Mouse (Mus musculus) heart, adult 18-20 months (tissue): Measurements from ENCODE around the gene Hoxd11. TPM values are rescaled to one million over a fixed set of nuclear protein-coding genes. Genes with fewer than 3 reads are reported as not detected.

ENCODE experiments used
- DNase-seq, 2 experiments: peaks; one replicate each; pipeline ENCODE4 v3.0.0; 2021 to 2022; ENCODE audit warnings: mixed read lengths in 1 of 2
- long read RNA-seq, 2 experiments: library from polyadenylated mRNA; stranded (forward); transcript quantifications; one replicate each; pipeline ENCODE4 v2.0.0; 2021
- total RNA-seq, 2 experiments: library from RNA; stranded (reverse); gene quantifications; 2 replicates each; pipeline ENCODE4 v1.2.3; 2021

The Hoxd11 gene
- not detected for total RNA-seq
- long read RNA-seq, experiment 1, result 0 reads
- long read RNA-seq, experiment 2, result 0 reads

DNA sequence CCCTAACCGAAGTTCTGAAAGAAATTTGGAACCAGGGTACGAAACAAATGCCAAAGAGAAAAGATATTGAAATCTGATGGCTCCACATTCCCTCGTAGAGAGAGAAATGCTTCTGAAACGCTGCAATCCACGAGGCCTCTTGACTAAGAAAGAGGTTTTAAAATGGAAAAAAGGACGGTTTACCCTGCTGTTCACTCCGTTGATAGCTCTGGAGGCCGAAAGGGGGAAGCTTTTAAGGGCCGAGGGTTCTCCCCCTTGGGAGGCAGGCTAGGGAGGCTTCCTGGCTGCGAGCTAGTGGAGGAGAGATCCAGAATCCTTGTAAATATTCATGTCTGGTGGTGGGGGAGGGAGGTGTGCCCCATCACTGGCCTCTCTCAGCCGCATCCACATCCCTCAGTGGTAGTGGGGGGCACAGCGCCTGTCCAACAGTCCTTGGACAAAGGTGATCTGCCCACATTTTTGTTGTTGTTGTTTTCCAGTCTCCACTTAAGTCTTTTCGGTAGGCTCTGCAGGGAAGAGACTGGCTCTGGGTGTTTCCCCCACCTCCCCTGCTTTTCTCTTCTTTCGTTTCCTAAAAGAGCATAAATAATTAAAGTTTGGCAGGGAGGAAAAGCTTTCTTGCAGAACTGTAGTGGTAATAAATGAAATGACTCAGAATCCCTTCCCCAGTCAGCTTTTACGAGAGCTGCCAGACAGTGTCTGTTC is at the start of gene Hoxd11:
Hoxd11 (plus strand) TSS at position 667 of the 705 bp plus-strand sequence.
- no peak for DNase-seq

DNA sequence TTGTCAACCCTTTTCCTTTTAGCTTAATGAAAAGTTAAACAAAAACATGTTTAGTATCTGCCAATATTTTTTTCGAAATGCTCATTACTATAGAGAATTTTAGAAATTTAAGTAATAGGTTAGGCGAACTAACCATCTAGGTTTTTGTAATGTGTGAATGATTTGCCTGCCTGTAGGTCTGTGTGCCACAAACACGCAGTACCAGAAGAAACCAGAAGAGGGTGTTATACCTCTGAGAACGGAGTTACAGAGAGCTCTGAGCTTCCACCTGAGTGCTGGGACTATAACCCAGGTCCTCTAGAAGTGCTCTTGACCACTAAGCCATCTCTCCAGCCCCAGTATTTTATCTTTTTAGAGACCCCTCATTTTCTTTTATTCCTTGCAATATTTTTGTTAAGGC is 43.9 kb upstream of the Hoxd11 start:
- DNase-seq, result no peak

DNA sequence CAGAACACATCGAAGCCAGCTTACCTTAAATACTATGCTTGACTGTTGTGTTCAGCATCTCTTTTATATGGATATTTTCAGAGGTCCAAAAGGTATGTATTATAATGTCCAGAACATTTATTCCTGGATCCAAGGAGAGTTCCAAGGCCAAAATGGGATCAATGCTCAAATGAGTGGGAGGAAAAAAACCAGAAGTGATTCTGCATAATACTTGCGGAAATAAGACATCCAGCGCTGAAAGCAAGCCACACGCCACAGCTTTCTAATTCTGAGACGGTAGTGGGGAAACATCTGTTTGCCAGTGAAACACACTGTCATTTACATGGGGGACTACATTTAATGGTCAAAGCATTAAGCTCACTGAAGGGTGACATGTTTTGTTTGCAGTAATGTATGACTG is 36.9 kb upstream of the Hoxd11 start:
- DNase-seq, result no peak

DNA sequence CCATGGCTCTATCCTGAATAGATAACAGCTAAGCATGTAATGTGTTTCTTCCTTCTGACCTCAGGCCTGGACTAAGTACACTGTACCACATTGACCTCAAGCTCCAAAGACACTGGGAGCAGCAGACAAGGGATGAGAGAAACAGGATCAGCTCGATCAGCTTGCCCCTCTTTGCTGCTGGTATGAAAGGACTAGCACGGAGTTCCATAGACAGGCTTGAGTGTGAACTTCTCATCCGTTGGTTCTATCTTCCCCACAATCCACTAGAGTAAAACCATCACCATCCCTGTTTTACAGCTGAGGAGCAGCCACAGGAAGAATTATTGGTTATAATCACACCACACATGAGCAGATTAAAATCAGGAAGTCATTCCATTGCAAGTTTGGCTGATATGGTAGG is 33.7 kb upstream of the Hoxd11 start:
- no peak for DNase-seq

DNA sequence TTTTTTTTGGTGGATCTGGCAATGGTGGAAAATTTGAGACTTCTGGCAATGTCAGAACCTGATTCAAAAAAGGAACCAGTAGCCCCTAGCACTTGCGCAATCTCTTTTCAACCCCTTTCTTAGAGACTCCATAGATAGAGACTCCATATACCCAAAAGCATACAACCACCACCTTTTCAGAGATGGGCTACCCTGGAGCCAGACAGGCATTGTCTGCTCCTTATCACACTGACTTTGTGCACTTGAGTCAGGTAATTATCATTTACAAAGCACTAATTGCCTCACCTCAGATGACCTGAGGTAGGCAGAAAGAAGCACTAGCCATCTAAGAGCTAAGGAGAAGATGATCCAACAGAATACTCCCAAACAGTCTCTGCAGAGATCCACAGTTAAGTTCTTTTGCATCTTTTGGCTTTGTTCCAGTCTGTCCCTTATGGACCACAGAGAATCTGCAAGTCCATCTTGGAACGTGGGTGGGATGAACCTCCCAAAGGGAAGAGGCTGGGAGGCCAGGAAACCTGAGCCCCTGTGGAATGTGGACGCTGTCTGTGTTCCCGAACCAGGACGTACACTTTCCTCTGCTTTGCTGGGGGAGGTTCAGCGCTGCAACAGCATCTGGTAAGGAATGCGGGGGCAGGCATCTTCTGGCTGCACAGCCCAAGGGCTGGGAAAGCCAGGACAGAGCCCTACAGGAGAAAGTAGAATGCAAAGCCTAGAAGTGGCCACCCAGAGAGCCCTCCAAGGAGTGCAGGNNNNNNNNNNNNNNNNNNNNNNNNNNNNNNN is 32.1 kb upstream of the Hoxd11 start:
- DNase-seq, result no peak

DNA sequence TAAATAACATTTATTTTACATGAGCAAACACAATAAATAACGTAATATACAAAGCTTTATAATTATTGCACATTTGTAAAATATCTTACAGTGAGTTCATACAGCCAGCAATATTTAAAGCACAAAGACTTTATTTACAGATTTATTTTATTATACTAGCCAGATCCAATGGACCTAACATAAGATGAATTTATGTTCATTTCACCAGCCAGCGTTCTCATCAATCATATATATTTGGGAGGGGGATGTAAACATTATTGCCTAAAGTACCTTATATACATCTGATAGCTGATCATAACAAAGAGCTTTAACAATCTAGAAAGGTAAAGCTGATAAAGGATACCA is 26.4 kb upstream of the Hoxd11 start:
- DNase-seq, result no peak

DNA sequence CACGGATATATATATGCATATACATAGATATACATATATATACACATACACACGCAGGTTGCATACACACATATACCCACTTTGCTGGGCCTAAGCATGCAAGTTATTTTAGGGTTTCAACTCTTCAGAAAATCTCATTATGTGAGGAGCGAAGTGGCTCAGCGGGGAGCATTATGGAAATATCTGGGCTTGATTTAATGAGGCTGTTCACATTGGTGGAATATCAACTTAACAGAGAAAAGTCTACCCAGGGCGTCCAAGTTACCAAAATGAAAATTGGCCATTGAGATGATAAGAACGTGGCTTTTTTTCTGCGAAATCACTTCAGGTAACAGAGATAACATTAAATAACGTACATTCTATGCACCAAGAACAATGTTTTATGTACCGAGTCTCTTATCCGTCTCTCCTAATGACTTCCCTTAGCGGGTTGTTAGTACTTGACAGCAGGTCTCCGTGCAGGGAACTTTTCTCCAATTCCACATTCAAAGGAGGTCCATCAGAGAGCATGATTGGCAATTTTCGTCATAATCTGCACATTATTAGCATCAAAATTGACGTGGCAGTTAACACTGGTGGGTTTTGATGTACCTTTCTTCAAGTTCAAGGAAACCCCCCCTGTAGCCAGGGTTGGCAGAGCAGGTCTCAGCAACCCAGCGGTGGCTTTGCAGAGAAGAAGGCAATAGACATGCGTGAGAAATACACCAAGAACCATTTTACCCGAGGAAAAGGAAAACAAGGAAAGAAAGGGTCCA is 25.4 kb upstream of the Hoxd11 start:
- DNase-seq, result no peak

DNA sequence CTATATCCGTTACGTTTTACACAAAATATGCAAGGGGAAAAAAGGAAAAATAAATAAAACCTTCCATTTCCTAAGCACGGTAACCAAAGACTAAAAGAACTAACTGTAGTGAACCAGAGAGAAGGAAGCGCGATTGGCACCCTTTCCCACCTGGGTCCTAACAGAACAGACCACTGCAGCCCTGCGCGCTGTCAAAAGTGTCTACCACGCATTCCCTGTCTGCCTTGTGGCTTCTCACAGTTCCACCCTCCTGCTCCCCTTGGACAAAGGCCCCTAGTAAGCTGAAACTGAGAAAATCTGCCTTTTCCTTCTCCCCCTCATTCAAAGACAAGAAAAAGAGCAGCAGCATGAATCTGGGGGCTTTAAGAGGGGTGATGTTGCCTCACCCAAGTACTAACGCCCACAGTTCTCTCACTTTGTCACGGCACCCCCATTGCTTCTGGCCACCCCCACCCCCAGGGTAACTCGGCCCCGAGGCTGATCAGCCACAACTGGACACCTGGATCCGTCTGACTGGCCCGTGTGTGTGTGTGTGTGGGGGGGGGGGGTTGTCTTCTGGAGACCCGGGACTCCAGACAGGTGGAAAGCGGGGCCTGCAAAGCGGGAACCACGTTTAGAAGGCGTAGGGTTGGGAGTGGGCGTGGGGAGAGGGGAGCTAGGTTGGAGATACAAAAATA is 24.5 kb upstream of the Hoxd11 start:
- DNase-seq, result no peak

DNA sequence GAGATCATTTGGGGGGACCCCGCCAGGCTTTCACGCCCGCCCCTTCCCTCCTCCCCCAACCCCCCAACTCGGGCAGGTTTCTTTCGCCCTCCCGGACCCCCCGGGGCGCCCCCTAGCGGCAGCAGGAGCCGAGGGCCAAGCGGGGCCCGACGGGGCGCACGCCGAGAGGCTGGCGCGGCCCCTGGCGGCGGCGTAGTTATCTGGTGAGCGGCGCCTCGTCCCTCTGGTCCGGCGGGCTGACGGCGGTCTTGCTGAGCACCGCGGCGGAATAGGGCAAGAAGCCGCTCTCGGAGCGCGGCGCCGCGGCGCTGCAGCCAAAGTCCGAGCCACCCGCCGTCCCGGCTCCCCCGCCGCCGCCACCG is 24.0 kb upstream of the Hoxd11 start:
- no peak for DNase-seq

DNA sequence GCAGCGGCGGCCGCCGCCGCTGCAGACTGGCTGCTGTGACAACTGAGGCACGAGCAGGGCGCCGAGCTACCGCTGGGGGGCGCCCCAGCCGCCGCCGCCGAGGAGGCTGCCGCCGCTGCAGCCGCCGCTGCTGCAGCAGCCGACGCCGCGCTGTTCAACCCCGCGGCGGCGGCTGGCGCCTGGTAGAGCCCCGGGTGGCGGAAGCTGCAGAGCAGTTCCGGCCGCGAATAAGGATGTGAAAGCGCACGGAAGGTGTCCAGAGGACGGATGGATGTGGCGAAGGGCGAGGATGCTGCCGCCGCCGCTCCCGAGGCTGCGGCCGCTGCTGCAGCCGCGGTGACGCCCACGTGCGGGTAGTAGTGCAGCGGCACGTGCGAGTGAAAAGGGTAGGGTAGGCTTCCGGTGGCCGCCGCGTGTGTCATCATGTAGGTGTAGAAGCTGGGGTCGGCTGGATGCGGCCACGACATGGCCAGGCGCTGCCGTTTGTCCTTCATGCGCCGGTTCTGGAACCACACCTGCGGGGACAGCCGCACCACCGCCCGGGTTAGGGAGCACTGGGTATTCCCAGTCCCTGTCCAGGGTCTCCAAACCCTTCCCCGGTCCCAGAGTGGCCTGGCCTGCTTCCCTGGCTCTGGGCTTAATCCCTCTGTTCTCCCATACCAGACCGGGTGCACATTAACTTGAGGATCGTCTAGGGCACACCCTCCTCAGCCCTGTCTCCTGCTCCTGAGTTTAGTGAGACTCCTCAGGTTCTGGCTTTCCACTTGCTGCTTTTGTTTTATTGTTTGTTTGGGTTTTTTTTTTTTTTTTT is 23.3 kb upstream of the Hoxd11 start:
- no peak for DNase-seq

DNA sequence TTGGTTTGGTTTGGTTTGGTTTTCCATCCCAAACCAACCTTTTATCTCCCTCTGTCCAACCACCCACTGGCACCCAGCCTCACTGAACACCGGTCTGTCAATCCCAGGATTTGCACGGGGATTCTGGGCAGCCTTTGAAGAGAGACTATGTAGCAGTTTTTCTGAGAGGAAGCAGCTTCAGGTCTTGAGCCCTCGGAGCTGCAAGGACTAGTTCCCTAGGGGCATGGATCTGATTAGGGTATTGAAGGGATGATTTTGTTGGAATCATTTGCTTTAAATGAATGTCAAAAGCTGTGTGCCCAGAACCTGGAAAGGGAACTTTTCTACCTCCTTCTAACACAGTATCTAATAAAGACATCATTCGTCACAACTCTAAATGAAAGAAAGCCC is 22.7 kb upstream of the Hoxd11 start:
- DNase-seq, result no peak

DNA sequence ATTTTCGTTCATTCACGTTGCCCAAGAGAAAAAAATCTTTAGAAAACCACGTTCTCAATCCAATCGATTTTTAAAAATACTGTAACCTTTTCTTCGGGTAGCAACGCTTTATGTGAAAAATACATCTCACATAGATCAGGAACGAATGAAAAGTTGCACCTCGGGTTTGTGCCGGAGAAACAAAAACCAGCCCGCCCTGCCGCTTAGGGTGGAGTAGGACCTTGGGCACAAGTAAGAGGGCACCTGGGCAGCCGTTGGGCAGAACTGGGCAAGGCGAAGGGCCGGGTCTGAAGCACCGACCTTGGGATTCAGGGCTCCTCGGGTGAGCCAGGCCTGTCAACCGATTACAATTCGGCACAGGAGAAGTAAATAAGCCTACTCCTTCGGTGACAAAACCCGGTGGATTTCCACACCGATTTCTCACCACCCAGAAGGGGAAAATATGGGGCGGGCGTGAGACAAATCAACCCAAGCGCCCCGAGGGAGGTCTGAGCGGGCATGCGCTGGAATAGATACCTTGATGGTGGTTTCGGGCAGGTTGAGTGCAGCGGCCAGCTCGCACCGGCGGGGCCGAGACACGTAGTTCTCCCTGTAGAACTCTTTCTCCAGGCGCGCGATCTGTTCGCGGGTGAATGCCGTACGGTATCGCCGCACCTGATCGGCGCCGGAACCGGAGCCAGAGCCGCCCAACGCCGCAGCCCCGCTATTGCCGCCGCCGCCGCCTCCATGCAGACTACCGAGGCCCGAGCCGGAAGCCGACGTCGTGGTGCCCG is 21.9 kb upstream of the Hoxd11 start:
- DNase-seq, result peak in 1 of 2 experiments; percentile 43

DNA sequence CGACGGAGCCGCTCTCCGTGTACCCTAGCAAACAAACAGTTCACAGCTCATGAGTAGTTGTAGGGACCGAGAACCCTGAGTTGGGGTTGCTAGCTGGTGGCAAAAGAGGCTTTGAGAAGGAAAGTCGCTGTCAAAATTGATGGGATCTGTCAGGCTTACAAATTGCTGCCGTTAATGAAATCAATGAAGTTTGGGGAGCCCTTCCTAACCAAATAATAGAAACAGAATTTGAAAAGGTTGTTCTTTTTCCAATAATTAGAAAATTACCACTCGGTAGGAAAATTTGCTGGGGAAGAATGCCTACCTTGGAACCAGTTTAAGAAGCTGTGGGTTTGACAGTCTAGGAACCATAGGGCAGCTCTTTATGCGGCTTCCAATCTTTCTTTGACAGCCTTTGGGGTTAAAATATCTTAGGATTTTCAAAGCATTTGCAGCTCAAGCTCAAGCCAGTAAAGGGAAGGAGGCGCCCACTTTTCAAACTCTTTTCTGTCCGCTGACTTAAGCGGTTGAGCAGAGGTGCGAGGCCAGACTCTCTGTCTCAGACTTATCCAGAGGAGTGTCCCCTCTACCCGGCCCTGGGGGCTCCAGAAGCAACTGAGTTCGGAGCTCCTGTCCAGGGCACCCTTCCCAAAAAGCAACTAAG is 21.2 kb upstream of the Hoxd11 start:
- DNase-seq, result peak in 1 of 2 experiments; percentile 36

DNA sequence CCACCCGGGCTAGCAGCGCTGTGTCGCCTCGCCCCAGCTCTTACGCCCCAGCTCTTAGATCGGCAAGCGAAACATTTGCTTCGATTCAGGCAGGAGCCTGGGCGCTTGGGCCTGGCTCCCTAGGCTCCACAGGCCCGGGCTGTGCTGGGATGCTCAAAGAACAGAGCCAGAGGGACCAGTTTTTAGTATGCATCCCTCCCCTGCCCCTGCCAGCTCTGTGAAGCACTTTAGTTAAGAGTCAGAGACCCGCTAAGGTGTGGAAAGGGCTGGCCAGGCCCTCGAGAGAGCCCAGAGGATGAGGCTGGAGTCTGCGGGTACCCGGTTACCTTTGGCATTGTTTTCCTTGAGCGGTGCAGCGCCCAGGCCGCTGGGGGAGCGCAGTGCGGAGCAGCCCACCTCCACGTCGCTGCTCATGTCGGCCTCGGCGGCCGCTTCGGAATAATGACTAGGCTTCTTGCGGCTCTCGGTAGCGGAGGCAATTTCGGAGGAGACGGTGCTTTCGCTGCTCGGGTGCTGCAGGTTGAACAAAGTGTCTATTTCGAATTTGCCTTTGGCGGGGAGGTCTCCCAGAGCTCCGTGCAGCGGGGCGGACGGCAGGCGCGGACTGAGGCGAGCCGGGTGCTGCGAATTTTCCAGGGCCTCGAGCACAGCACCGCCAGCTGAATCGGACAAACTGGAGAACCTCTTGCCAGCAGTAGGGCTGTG is 20.5 kb upstream of the Hoxd11 start:
- DNase-seq, result no peak

DNA sequence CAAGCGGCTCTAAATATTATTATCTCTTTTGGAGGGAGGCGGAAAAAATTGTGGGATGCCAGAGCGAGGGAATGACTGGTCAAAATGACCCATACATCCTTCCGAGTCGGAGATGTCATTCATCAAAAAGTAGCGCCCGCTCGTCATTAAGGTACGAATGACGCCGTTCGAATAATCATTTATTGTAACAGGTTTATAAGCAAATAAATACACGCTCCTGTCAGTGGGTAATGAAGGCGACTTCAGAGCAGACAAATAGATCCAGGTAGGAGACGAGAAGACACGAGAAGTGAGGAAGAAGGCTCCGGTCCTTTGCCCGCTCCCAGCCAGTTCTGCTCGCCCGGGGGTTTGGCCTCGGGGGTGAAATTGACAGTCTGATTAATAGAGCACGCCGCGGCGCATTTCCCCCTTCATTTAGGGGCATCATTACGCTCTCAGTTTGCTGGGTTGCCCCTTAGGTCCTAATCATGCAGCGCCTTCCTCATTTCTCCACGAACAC is 19.8 kb upstream of the Hoxd11 start, which contains the start of gene Evx2:
Evx2 (minus strand) TSS at position 51 of the 499 bp plus-strand sequence.
- no peak for DNase-seq

DNA sequence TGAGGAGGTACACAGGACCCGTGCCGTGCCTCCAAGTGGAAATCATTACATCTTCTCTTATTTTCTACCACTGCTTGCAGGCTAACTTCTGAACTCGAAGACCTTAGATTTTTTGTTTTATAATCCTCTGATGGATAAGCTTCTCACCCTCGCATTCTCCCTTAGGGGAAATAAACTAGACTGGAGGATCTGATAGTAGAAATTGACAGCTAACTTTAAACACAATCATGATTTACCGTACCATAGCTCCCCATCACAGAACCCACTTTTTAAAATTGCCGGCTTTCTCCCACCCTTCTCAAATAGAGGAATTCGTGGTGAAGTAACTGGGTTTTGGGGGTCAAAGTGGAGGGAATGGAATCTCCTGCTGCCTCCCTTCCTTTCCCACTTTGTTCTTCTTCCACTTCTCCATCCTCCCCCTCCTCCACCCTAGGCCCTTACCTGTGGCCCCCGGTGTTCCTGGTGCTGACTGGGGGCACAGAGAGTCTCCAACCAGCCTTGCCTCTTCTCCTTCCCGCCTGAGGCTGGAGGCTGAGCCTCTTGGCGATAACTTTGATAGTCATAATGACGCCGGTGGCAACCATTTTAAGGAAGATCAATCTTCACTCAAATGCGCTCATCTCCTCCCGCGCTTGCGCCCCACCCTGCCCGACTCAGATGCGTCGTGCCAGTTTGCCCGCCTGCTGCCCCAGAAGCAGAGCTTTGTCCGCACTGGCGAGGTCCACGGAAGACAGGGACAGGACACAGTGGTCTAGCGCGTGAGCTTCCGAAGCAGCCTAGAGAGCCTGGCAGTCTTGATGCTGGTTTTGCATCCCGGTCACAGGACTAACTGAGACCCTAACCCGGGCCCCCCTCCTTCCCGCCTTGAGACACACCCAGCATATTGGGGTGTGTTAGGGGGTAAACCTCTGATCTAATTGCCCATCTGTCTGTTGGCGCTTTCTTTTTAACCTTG is 18.7 kb upstream of the Hoxd11 start:
- DNase-seq, result no peak

DNA sequence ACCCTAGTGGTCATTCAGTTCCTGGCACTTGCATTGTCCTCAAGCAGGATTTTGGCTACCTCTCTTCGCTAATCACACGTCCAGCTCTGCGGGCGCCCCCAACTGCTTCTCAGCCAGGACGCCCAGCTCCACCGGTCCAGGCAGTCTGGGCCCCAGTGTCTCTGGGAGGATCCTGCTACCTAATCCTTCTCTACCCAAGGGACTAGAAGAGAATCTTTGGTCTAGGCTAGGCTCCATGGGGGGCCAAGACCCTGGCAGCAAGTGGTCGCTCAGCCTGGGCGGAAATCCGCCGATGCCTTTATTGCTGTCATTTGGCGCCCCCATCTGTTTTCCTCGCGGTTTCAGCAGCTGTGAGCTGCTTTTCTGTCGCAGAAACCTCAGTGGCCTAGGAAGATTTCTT is 17.7 kb upstream of the Hoxd11 start:
- peak in 1 of 2 experiments; percentile 61 for DNase-seq

DNA sequence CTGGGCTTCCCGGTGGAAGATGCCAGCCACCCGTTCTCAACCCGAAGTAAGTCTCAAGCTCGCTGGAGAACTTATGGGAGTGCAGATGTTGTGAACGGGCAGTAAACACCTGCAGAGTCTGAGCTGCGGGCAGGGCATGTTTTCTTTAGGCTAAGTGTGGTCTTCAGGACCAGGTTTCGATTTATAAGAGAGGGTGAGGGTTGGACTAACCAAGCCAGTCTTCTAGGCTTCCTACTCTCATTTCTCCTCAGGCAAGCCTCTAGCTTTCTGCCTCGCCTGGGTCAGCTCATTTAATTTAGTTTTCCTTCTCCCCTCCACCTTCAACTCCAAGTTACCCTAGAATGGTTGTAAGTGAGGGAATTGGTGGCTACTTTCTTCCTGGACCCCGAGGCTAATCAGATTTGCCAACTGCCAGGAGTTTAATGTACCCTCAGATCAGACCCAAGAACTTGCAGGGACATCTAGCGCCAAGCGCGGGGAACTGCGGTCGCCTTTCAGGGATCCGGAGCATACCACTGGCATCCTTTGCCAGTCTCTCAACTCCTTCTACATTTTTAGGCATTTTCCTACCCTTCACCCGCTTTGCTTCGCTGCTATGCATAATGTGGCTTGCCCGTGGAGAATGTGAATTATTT is 15.9 kb upstream of the Hoxd11 start:
- no peak for DNase-seq
